Mouse (Mus musculus) kidney, postnatal 0 days (tissue): ENCODE results near the gene Eml1. TPM values are rescaled to one million over a fixed set of nuclear protein-coding genes. Genes with fewer than 3 reads are reported as not detected.

Experiments used
- ATAC-seq: fragments of 200-750 bp; cut with Nextera tagmentation; replicated peaks from 2 replicates; pipeline ENCODE4 v1.8.0; 2017; ENCODE audit warnings: low read depth, moderate number of reproducible peaks, moderate TSS enrichment, moderate library complexity; ENCODE audit not compliant: low FRiP score
- DNase-seq: peaks from one replicate; pipeline ENCODE4 v3.0.0-alpha.2; 2016; ENCODE audit warnings: low spot score
- H3K27ac ChIP-seq: fragments of 300-500 bp; sonication (generic); 2 replicates; pipeline ENCODE4 v1.5.1; 2014; ENCODE audit warnings: mild to moderate bottlenecking
- H3K27me3 ChIP-seq: fragments of 300-500 bp; sonication (generic); 2 replicates; pipeline ENCODE4 v1.6.1; 2014; ENCODE audit warnings: low read length, mixed read lengths; ENCODE audit not compliant: insufficient read depth
- H3K36me3 ChIP-seq: fragments of 300-500 bp; sonication (generic); 2 replicates; pipeline ENCODE4 v1.6.1; 2014; ENCODE audit warnings: low read length, mixed read lengths; ENCODE audit not compliant: insufficient read depth
- H3K4me1 ChIP-seq: fragments of 300-500 bp; sonication (generic); replicated peaks from 2 replicates; pipeline ENCODE4 v1.6.1; 2014; ENCODE audit warnings: antibody characterized with exemption, low read length, mixed read lengths; ENCODE audit not compliant: insufficient read depth
- H3K4me2 ChIP-seq: fragments of 300-500 bp; sonication (generic); 2 replicates; pipeline ENCODE4 v1.6.1; 2014; ENCODE audit warnings: mild to moderate bottlenecking, low read length, moderate library complexity, mixed read lengths
- H3K4me3 ChIP-seq: fragments of 300-500 bp; sonication (generic); replicated peaks from 2 replicates; pipeline ENCODE4 v1.5.1; 2014; ENCODE audit warnings: low read depth, low read length
- H3K9ac ChIP-seq: fragments of 300-500 bp; sonication (generic); 2 replicates; pipeline ENCODE4 v1.6.1; 2014; ENCODE audit warnings: low read depth, low read length
- H3K9me3 ChIP-seq: fragments of 300-500 bp; sonication (generic); replicated peaks from 2 replicates; pipeline ENCODE4 v1.6.1; 2016; ENCODE audit warnings: low read length, inconsistent platforms, mixed read lengths
- CTCF ChIP-seq: IDR thresholded peaks from 2 replicates; pipeline ENCODE4 v1.5.1; 2016; ENCODE audit warnings: antibody characterized with exemption, low read depth, mild to moderate bottlenecking, moderate library complexity
- WGBS: fragments of 180-500 bp; shearing (Covaris S2); extraction: QIAGEN DNeasy Blood & Tissue Kit; methylation state at CpG from one replicate; pipeline ENCODE4 v1.1.7; 2014; 5-methylcytosine and 5-hydroxymethylcytosine counted together
- polyA plus RNA-seq: library from polyadenylated mRNA; unstranded; fragments of >200 nt; fragmentation: Nextera tagmentation; extraction: Ambion mirVana; gene quantifications from 2 replicates; pipeline ENCODE4 v1.2.1, GENCODE M21; 2015

The Eml1 gene
- polyA plus RNA-seq, 1 experiment from 2014 or later, result 39.0 TPM

- Histone ChIP-seq H3K36me3 (no peaks in the 10 kb centered on the region), H3K9ac (no peak overlapping the region), H3K9me3 (no peaks in the 10 kb centered on the region), H3K27me3 (no peaks in the 10 kb centered on the region), H3K4me3 (no peak overlapping the region), H3K27ac (peak overlapping the region; percentile 70), H3K4me2 (no peak overlapping the region), H3K4me1 (0 out of 2 replicates have a peak, but pooled peaks cover 3% of the 10 kb centered on the region)
- WGBS, result 71% methylated on average over 12 of the region's 12 CpGs
- no peak for TF ChIP-seq CTCF
- DNase-seq (no peak), ATAC-seq (no peak)
Measured at GRCm38 (mm10) chr12:108435444-108436015, 64.8 kb downstream of the Eml1 start.

DNA sequence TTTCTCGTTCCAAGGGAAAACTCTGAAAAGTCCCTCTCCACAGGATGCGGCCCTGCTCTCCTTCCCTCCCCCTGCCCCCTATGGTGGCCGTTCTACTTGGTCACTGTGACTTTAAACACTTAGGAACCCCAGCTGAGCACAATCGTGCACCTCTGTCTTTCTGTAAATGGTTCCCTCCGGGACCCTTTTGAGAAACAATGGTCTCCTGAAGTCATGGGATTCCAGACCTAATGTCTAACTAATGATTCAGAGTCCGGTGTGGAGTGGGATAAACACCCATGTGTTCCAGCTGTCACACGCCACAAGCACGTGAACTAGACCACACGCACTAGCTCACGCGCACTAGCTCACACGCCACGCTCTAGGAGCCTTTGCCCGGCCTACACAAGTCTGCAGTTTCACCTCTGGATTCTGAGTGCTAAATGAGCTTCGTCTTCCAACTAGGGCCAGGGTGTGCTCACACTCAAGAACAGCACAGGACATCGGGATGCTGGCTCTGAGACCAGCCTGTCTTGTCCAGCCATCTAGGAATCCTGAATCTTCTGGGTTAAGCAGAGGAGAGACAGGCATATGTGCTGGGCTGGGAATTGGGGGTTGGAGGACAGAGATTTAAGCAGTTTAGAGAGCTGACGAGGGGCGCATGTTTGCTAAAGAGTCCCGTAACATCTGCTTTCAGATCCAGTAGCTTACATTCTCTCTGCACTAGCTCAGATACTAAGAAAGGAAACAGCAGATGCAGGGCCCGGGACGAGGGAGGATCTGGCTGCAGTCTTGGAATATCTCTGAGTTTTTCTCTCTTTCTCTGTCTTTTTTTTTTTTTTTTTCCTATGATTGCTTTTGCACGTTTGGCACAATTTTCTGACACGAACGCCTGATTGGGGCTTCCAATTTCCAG is 65.5 kb downstream of the Eml1 start:
- Histone ChIP-seq H3K9ac (no peak overlapping the region), H3K9me3 (no peaks in the 10 kb centered on the region), H3K4me3 (no peak overlapping the region), H3K27ac (peak overlapping the region; percentile 70), H3K27me3 (no peaks in the 10 kb centered on the region), H3K4me2 (no peak overlapping the region), H3K36me3 (no peaks in the 10 kb centered on the region), H3K4me1 (0 out of 2 replicates have a peak, but pooled peaks cover 3% of the 10 kb centered on the region)
- no peak for TF ChIP-seq CTCF
- no peak for ATAC-seq
- peak; percentile 77 for DNase-seq
- WGBS, result 70% methylated on average over 24 of the region's 24 CpGs

DNA sequence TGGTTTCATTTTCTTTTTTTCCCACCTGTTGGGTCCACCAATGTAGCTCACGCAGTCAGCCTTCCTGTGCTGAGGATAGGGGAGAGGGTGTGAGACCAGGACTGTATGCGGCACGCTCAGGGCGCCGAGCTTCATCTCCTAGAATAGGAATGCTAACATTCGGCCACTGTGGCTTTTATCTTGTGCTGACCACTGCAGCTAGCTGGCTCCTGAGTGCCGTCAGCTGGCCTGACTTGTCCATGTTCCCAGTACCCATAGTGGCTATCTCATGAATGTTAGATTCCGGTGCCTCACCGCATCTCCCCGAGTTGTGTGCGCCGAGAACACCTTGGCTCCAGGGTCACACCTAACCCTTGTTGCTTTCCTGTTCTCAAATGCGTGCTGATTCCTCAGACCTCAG is 66.7 kb downstream of the Eml1 start:
- WGBS, result 92% methylated on average over 13 of the region's 13 CpGs
- H3K36me3 ChIP-seq, result no peaks in the 10 kb centered on the region
- no peak overlapping the region for H3K9ac ChIP-seq
- H3K27me3 ChIP-seq, result no peaks in the 10 kb centered on the region
- H3K9me3 ChIP-seq, result no peaks in the 10 kb centered on the region
- ATAC-seq (no peak), DNase-seq (no peak)
- H3K4me2 ChIP-seq, result no peak overlapping the region
- H3K4me1 ChIP-seq, result peaks cover 3% of the 10 kb centered on the region; the same call in 1 of the 2 replicates
- H3K27ac ChIP-seq, result peak overlapping the region; percentile 50; the same call in 1 of the 2 replicates
- no peak for TF ChIP-seq CTCF
- H3K4me3 ChIP-seq, result no peak overlapping the region

DNA sequence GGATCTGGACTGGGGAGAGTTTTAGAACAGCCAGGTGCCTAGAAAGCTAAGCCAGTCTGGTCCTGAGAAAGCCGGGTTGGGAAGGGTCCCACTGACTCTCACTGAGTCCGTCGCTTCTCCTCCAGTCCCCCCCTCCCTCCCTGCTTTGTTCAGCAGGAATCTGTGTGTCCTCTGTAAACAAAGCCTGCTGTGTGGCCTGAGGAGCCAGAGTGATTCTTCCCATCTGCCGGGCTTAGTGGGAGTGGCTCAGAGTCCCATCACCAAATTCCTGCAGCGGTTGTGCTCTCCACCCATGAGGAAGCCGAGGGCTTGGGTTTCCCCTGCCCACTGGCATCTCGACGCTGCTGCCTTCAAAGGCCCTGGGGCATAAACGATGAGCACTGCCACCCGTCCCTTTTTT is 72.5 kb downstream of the Eml1 start:
- H3K4me2 ChIP-seq, result peak overlapping the region; percentile 19; the same call in 1 of the 2 replicates
- H3K36me3 ChIP-seq, result no peaks in the 10 kb centered on the region
- H3K9ac ChIP-seq, result no peak overlapping the region
- DNase-seq (peak; percentile 91), ATAC-seq (peak; percentile 82)
- no peak overlapping the region for H3K4me3 ChIP-seq
- H3K27me3 ChIP-seq, result no peaks in the 10 kb centered on the region
- no peaks in the 10 kb centered on the region for H3K9me3 ChIP-seq
- H3K27ac ChIP-seq, result peak overlapping the region; percentile 66
- 11% methylated on average over 10 of the region's 10 CpGs for WGBS
- TF ChIP-seq CTCF, result no peak
- H3K4me1 ChIP-seq, result peaks cover 8% of the 10 kb centered on the region; the same call in 1 of the 2 replicates

DNA sequence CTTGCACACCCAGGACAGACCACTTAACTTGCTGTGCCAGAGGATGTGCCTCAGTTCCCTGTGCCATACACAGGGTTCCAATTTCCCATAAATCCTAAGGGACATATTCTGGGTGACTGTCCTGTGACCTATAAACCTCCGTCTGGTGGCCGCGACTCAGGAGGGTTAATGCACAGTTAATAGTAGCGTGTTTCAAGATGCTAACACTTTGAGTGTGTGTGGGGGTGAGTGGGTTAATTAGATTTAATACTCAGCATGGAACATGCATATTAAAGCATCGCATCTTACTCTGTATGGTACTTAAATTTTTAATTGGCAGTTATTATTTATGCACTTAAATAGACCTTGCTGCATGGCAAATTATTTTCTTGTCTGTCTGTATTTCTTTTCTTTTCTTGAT is 73.0 kb downstream of the Eml1 start:
- Histone ChIP-seq H3K27ac (no peak overlapping the region; the same call in 1 of the 2 replicates), H3K9me3 (no peaks in the 10 kb centered on the region), H3K9ac (no peak overlapping the region), H3K4me1 (peaks cover 8% of the 10 kb centered on the region; the same call in 1 of the 2 replicates), H3K36me3 (no peaks in the 10 kb centered on the region), H3K4me2 (0 out of 2 replicates have a peak overlapping the region, but pooled peaks have one; percentile 19), H3K4me3 (no peak overlapping the region), H3K27me3 (no peaks in the 10 kb centered on the region)
- 39% methylated on average over 5 of the region's 5 CpGs for WGBS
- ATAC-seq, result no peak; the same call in 1 of the 2 replicates
- DNase-seq, result no peak
- TF ChIP-seq CTCF, result no peak
